Mouse (Mus musculus): ENCODE results near the gene Shank3.

Gene Shank3

GRCm38 (mm10) chr15:89477806-89478205 lies 21.6 kb upstream of the Shank3 start:
- no peak for DNase-seq

GRCm38 (mm10) chr15:89478622-89479021 lies 20.8 kb upstream of the Shank3 start:
- DNase-seq = no peak

- DNase-seq = no peak
These were observed 18.8 kb upstream of the Shank3 start for GRCm38 (mm10) chr15:89480584-89480983.

- no peak for DNase-seq
These were observed 11.2 kb upstream of the Shank3 start for GRCm38 (mm10) chr15:89488182-89488581.

- no peak for DNase-seq
These were observed 10.8 kb upstream of the Shank3 start for GRCm38 (mm10) chr15:89488611-89489117.

- no peak for DNase-seq
These were observed 4.5 kb upstream of the Shank3 start for GRCm38 (mm10) chr15:89494970-89495369.

GRCm38 (mm10) chr15:89496131-89496530 lies 3.3 kb upstream of the Shank3 start:
- DNase-seq = no peak

- DNase-seq = no peak
These were observed 2.6 kb upstream of the Shank3 start for GRCm38 (mm10) chr15:89496841-89497240.

- no peak for DNase-seq
These were observed 1.9 kb upstream of the Shank3 start for GRCm38 (mm10) chr15:89497391-89498048.

- DNase-seq = no peak
These were observed 1.1 kb upstream of the Shank3 start for GRCm38 (mm10) chr15:89498049-89498960.

GRCm38 (mm10) chr15:89499784-89500220 lies 379 bp downstream of the Shank3 start:
- DNase-seq = peak in 1 of 2 experiments; percentile 13

- DNase-seq = no peak
These were observed 883 bp downstream of the Shank3 start for GRCm38 (mm10) chr15:89500221-89500791.

GRCm38 (mm10) chr15:89501321-89501720 lies 1.9 kb downstream of the Shank3 start:
- DNase-seq = no peak

GRCm38 (mm10) chr15:89504838-89505237 lies 5.4 kb downstream of the Shank3 start:
- no peak for DNase-seq

- DNase-seq = no peak
These were observed 8.3 kb downstream of the Shank3 start for GRCm38 (mm10) chr15:89507751-89508150.

GRCm38 (mm10) chr15:89512679-89513078 lies 13.3 kb downstream of the Shank3 start:
- DNase-seq = no peak

GRCm38 (mm10) chr15:89521951-89522350 lies 22.5 kb downstream of the Shank3 start:
- no peak for DNase-seq

- no peak for DNase-seq
These were observed 23.3 kb downstream of the Shank3 start for GRCm38 (mm10) chr15:89522566-89523282.

- no peak for DNase-seq
These were observed 23.9 kb downstream of the Shank3 start for GRCm38 (mm10) chr15:89523283-89523832.

- DNase-seq = no peak
These were observed 24.7 kb downstream of the Shank3 start for GRCm38 (mm10) chr15:89524001-89524571.

- DNase-seq = no peak
These were observed 25.4 kb downstream of the Shank3 start for GRCm38 (mm10) chr15:89524611-89525415.
